Mouse (Mus musculus) MEL (cell line): Measurements from ENCODE around the gene Gpsm2. TPM values are rescaled to one million over a fixed set of nuclear protein-coding genes. Genes with fewer than 3 reads are reported as not detected.

ENCODE experiments used
- DNase-seq: peaks from one replicate; pipeline ENCODE4 v3.0.0; 2011; ENCODE audit warnings: low read depth, low spot score
- H3K27ac ChIP-seq: 2 replicates; pipeline ENCODE4 v1.5.1; 2012; ENCODE audit warnings: low read depth, mild to moderate bottlenecking, control low read depth, low read length, moderate library complexity; ENCODE audit not compliant: control insufficient read depth
- H3K27me3 ChIP-seq, 2 experiments: fragments of 150-350 bp in 1 of 2; sonication (generic) in 1 of 2; 2 replicates each; pipeline ENCODE4 v1.6.1; 2012; ENCODE audit warnings: low read length in 2 of 2, mild to moderate bottlenecking in 2 of 2, improper control_type of control experiment in 1 of 2, moderate library complexity in 1 of 2; ENCODE audit not compliant: insufficient read depth in 2 of 2, control insufficient read depth in 1 of 2
- H3K36me3 ChIP-seq, 2 experiments: 2 replicates each; pipeline ENCODE4 v1.6.1; 2012 to 2014; ENCODE audit warnings: low read length in 2 of 2, improper control_type of control experiment in 1 of 2, inconsistent platforms in 1 of 2, mild to moderate bottlenecking in 1 of 2; ENCODE audit not compliant: insufficient read depth in 2 of 2, control insufficient read depth in 1 of 2
- H3K4me1 ChIP-seq, 2 experiments: fragments of 150-350 bp in 1 of 2; sonication (generic) in 1 of 2; 2 replicates each; pipeline ENCODE4 v1.6.1; 2012; ENCODE audit warnings: low read length in 2 of 2, improper control_type of control experiment in 1 of 2, mild to moderate bottlenecking in 1 of 2; ENCODE audit not compliant: insufficient read depth in 2 of 2, control insufficient read depth in 1 of 2
- H3K4me3 ChIP-seq, 2 experiments: fragments of 150-350 bp in 1 of 2; sonication (generic) in 1 of 2; 2 replicates each; pipeline ENCODE4 v1.5.1; 2012; ENCODE audit warnings: low read depth in 2 of 2, low read length in 2 of 2, mild to moderate bottlenecking in 2 of 2, moderate library complexity in 2 of 2, control low read depth in 1 of 2, improper control_type of control experiment in 1 of 2; ENCODE audit not compliant: control insufficient read depth in 1 of 2, insufficient read depth in 1 of 2
- H3K79me2 ChIP-seq: 2 replicates; pipeline ENCODE4 v1.6.1; 2012; ENCODE audit warnings: mild to moderate bottlenecking, low read length, moderate library complexity; ENCODE audit not compliant: control insufficient read depth, poor library complexity, insufficient read depth
- H3K9ac ChIP-seq: 2 replicates; pipeline ENCODE4 v1.6.1; 2012; ENCODE audit warnings: low read depth, mild to moderate bottlenecking, control low read depth, low read length, moderate library complexity; ENCODE audit not compliant: control insufficient read depth, poor library complexity, severe bottlenecking
- H3K9me3 ChIP-seq: fragments of 150-350 bp; sonication (generic); replicated peaks from 2 replicates; pipeline ENCODE4 v1.6.1; 2012; ENCODE audit warnings: mild to moderate bottlenecking, low read length, improper control_type of control experiment, moderate library complexity; ENCODE audit not compliant: insufficient read depth
- E2F4 ChIP-seq: IDR thresholded peaks from 2 replicates; pipeline ENCODE4 v1.6.1; 2011; ENCODE audit warnings: low read depth, low read length, improper control_type of control experiment, borderline replicate concordance
- GATA1 ChIP-seq: IDR thresholded peaks from 2 replicates; pipeline ENCODE4 v1.6.1; 2011; ENCODE audit warnings: low read depth, low read length, improper control_type of control experiment
- HCFC1 ChIP-seq: IDR thresholded peaks from 2 replicates; pipeline ENCODE4 v1.6.1; 2012; ENCODE audit warnings: low read depth, mild to moderate bottlenecking, inconsistent platforms, low read length, improper control_type of control experiment, moderate library complexity
- MAX ChIP-seq: IDR thresholded peaks from 2 replicates; pipeline ENCODE4 v1.6.1; 2011; ENCODE audit warnings: low read length, improper control_type of control experiment
- MAZ ChIP-seq: IDR thresholded peaks from 2 replicates; pipeline ENCODE4 v1.6.1; 2012; ENCODE audit warnings: low read depth, mild to moderate bottlenecking, inconsistent platforms, low read length, improper control_type of control experiment
- MYB ChIP-seq: IDR thresholded peaks from 2 replicates; pipeline ENCODE4 v1.6.1; 2011; ENCODE audit warnings: mild to moderate bottlenecking, low read depth, low read length, improper control_type of control experiment
- MYC ChIP-seq: IDR thresholded peaks from 2 replicates; pipeline ENCODE4 v1.6.1; 2011; ENCODE audit warnings: low read depth, mild to moderate bottlenecking, low read length, improper control_type of control experiment, moderate library complexity
- NELFE ChIP-seq: IDR thresholded peaks from 2 replicates; pipeline ENCODE4 v1.6.1; 2011; ENCODE audit warnings: low read depth, low read length, improper control_type of control experiment
- NRF1 ChIP-seq: IDR thresholded peaks from 2 replicates; pipeline ENCODE4 v1.6.1; 2014; ENCODE audit warnings: low read depth, mild to moderate bottlenecking, inconsistent platforms, low read length, improper control_type of control experiment, moderate library complexity; ENCODE audit not compliant: poor library complexity, insufficient read depth, severe bottlenecking
- POLR2A ChIP-seq, 2 experiments: IDR thresholded peaks; 2 replicates each; pipeline ENCODE4 v1.6.1; 2011 to 2012; ENCODE audit warnings: low read length in 2 of 2, mild to moderate bottlenecking in 2 of 2, control low read depth in 1 of 2, improper control_type of control experiment in 1 of 2, low read depth in 1 of 2, moderate library complexity in 1 of 2; ENCODE audit not compliant: control insufficient read depth in 1 of 2, insufficient read depth in 1 of 2, poor library complexity in 1 of 2
- POLR2AphosphoS2 ChIP-seq: IDR thresholded peaks from 2 replicates; pipeline ENCODE4 v1.6.1; 2011; ENCODE audit warnings: low read length, improper control_type of control experiment
- RAD21 ChIP-seq: IDR thresholded peaks from 2 replicates; pipeline ENCODE4 v1.6.1; 2011; ENCODE audit warnings: mild to moderate bottlenecking, low read depth, low read length, improper control_type of control experiment
- SIN3A ChIP-seq: IDR thresholded peaks from 2 replicates; pipeline ENCODE4 v1.6.1; 2012; ENCODE audit warnings: low read length, improper control_type of control experiment, inconsistent platforms
- UBTF ChIP-seq: IDR thresholded peaks from 2 replicates; pipeline ENCODE4 v1.6.1; 2012; ENCODE audit warnings: low read depth, mild to moderate bottlenecking, inconsistent platforms, low read length, improper control_type of control experiment, moderate library complexity, borderline replicate concordance; ENCODE audit not compliant: insufficient read depth
- USF1 ChIP-seq: IDR thresholded peaks from 2 replicates; pipeline ENCODE4 v1.6.1; 2014; ENCODE audit warnings: low read depth, mild to moderate bottlenecking, inconsistent platforms, low read length, improper control_type of control experiment, moderate library complexity
- USF2 ChIP-seq, 2 experiments: IDR thresholded peaks; 2 replicates each; pipeline ENCODE4 v1.6.1; 2011 to 2012; ENCODE audit warnings: improper control_type of control experiment in 2 of 2, low read length in 2 of 2, borderline replicate concordance in 1 of 2, inconsistent platforms in 1 of 2, low read depth in 1 of 2, mild to moderate bottlenecking in 1 of 2; ENCODE audit not compliant: insufficient read depth in 1 of 2
- ZMIZ1 ChIP-seq: IDR thresholded peaks from 2 replicates; pipeline ENCODE4 v1.6.1; 2012; ENCODE audit warnings: low read depth, mild to moderate bottlenecking, inconsistent platforms, low read length, improper control_type of control experiment, moderate library complexity
- polyA plus RNA-seq, 2 experiments: library from polyadenylated mRNA; stranded (reverse) in 1 of 2; unstranded in 1 of 2; fragments of >175 nt in 1 of 2; fragments of >200 nt in 1 of 2; gene quantifications; 2 replicates each; pipeline versions ENCODE4 v1.2.1 to v1.2.4; 2012; ENCODE audit warnings: low replicate concordance in 2 of 2, low read depth in 1 of 2; ENCODE audit not compliant: insufficient read length in 2 of 2, insufficient read depth in 1 of 2, missing spikeins in 1 of 2
- total RNA-seq: library from RNA; depleted of rRNA; stranded (reverse); fragments of 300-350 nt; gene quantifications from 2 replicates; pipeline ENCODE4 v1.2.3, GENCODE M21; 2012

The Gpsm2 gene
- total and polyA plus RNA-seq, 3 experiments, result 17.6 to 27.5 TPM; not detected in 1

- Histone ChIP-seq H3K9ac (no peak overlapping the region), H3K9me3 (no peaks in the 10 kb centered on the region), H3K36me3 (peaks cover 0 to 27% of the 10 kb centered on the region in 2 experiments; a peak in 2 of 4 replicates), H3K27ac (no peak overlapping the region), H3K27me3 (no peaks in the 10 kb centered on the region), H3K79me2 (peaks cover 18% of the 10 kb centered on the region), H3K4me1 (peaks cover 18 to 19% of the 10 kb centered on the region in 2 experiments), H3K4me3 (no peak overlapping the region)
- no peak for DNase-seq
- no peak for TF ChIP-seq RAD21
- no peak for TF ChIP-seq MAX
These were observed 7.3 kb downstream of the Gpsm2 start for GRCm38 (mm10) chr3:108714837-108715236.

DNA sequence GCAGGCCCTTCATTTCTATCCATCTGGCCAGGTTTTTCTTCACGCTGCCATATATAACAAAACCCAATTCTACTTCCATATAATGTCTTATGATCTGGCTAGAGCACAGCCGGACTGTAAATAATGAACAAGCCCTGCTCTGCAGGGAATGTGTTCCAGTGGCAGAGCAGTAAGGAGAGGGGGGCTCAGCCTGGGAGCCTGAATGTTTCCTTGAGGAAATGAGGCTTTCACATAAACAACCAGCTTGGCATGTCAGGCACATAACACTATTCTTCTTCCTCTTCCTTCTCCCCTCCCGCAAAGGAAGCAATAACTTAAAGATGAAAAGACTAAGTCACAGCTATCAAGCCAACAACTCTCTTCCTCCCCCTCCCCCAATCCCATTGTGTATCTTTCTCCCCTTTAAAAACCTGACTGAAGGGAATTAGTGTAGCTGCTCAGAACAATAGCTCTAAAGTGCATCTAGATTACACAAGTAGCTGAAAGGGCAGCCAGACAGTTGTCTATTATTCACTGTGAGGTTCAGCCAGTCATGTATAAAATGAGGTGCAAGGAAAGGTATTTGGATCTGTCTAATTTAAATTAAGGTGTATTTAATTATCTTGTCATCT lies 8.9 kb downstream of the Gpsm2 start:
- no peak for DNase-seq
- Histone ChIP-seq H3K4me3 (no peak overlapping the region), H3K79me2 (peaks cover 15% of the 10 kb centered on the region), H3K4me1 (peaks cover 8 to 10% of the 10 kb centered on the region in 2 experiments), H3K9ac (no peak overlapping the region), H3K27me3 (no peaks in the 10 kb centered on the region), H3K36me3 (peaks cover 0 to 16% of the 10 kb centered on the region in 2 experiments; a peak in 2 of 4 replicates), H3K9me3 (no peaks in the 10 kb centered on the region), H3K27ac (no peak overlapping the region)
- TF ChIP-seq UBTF (no peak), MYB (no peak), NRF1 (no peak), E2F4 (no peak), RAD21 (no peak), USF1 (no peak), POLR2A (IDR thresholded peaks at IDR 0.05; ENCODE audit: control insufficient read depth in 1 of 2, insufficient read depth in 1 of 2, low read depth in 1 of 2, low read length in 2 of 2, poor library complexity in 1 of 2) (no peak), GATA1 (no peak), ZMIZ1 (no peak), USF2 (IDR thresholded peaks at IDR 0.05; ENCODE audit: borderline replicate concordance in 1 of 2, insufficient read depth in 1 of 2, low read depth in 1 of 2, low read length in 2 of 2) (no peak), POLR2AphosphoS2 (no peak), NELFE (no peak), MYC (no peak), SIN3A (no peak), MAZ (no peak), HCFC1 (no peak)
